Mouse (Mus musculus): ENCODE data around the gene Ngp.

The Ngp gene

DNA sequence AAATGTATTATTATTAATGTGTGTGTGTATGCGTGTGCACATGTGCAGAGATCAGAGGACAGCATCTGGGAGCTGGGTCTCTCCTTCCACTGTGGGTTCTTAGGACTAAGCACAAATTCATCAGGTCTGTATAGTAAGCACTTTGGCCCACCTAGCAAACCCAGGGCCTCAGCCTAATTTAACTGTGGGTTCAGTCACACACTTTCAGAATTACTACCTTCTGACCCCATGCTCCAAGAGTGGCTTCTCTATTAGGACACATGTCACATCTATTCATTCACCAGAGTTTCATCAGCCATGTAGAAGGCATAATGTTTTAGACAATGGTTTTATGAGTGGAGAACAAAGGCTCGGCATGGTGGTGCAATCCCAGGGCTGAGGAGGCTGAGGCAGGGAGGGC, 13.5 kb downstream of the Ngp start:
- no peak for DNase-seq (ENCODE audit: low spot score in 2 of 2)

DNA sequence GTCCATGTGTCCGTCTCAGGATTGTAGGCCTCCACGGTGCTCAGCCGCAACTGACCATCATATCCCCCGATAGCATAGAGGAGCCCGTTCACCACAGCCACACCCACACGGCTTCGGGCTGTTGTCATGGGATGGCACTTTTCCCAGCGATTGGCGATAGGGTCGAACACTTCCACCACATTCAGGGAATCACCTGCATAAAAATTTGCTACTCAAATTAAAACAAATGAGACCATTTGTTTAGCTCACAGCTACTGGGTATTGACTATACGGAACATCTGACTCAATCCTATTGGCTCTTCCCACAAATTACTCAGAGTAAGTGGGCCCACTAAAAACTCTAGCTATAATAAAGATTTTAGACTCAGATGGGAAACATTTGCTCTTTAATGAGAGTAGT, 16.5 kb downstream of the Ngp start:
- DNase-seq (ENCODE audit: low spot score in 2 of 2), result no peak

DNA sequence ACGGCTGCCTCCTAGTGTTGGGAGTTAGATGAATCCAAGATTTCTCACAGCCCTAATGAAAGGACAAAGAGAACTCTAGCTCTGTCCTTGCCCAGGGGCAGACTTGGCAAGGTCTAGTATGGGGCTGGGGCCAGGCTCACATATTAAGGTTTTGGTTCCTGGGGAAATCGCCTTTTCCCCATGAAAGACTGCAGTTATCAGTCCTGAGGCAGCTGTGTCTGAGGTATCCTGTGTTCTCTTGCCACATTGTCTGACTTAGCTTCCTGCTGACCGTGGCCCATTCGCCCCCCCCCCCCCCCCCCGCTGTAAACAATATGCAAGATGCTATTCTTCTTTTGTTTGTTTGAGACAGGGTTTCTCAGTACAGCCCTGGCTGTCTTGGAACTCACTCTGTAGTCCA, 20.5 kb downstream of the Ngp start:
- no peak for DNase-seq (ENCODE audit: low spot score in 2 of 2)

DNA sequence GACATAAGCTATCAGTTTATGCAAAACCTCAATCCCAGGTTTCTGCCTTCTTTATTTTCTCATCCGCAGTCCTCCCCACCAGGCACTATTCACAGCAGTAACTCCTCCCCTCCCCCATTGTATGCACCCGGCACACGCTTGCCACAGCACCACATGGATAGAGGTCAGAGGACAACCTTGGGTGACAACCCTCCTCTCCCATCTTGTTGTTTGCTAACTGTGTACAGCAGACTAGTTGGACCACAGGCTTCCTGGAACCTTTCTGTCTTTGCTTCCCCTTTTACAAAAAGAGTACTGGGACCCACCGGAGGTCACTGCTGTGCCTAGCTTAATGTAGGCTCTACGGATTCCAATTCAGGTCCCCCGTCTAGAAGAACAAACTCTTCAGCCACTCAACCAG, 21.0 kb downstream of the Ngp start:
- no peak for DNase-seq (ENCODE audit: low spot score in 2 of 2)

DNA sequence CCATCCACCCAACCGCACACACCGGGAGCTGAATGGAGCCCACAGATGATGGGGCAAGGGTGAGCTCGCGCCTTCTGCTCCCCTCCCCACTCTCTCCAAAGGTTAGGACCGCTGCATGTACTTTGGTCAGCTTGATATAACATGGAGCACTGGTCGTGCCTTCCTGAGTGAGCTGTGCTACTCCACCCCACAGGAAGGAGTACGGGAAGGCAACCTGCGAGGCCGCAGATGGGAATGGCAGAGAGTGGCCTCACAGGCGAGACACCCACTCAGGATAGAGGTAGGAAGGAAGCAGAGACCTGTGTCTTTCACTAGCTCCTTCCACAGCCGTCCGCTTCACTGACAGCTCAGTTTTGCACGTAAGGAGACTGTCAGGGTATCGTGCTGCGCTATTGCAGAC, 28.8 kb downstream of the Ngp start:
- no peak for DNase-seq (ENCODE audit: low spot score in 2 of 2)

DNA sequence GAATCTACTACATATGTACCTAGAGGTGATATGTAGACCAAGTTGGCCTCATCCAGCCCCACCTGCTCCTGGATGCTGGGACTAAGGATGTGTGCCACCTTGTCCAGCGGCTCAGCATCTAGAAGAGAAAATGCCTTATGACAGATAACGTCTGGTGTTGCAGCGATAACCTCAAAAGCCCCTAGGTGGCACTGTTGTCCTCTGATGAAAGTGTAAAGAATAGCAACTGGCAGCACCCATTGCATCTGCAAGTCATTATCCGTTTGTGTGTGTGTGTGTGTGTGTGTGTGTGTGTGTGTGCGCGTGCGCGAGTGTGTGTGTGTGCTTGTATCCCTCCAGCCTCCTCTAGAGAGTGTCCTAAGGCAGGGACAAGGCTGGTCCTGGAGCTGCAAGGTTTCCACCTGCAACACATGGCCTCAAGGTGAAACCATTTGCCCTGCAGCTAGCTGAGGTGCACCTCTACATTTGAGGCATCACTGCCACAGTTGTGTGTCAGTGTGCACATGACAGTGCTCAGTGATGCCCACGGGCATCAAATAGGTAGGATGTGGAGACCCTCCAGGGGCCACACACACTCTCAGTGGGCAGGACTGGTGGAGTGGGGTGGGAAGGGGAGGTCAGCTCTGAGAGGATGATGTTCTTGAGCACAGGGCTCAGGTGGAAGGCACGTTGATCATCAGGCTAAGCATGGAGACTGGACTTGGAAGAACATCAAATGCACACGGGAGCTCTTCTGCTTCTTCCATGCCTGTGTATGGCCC, 29.5 kb downstream of the Ngp start:
- peak; percentile 70 to 78 for DNase-seq (ENCODE audit: low spot score in 2 of 2)

DNA sequence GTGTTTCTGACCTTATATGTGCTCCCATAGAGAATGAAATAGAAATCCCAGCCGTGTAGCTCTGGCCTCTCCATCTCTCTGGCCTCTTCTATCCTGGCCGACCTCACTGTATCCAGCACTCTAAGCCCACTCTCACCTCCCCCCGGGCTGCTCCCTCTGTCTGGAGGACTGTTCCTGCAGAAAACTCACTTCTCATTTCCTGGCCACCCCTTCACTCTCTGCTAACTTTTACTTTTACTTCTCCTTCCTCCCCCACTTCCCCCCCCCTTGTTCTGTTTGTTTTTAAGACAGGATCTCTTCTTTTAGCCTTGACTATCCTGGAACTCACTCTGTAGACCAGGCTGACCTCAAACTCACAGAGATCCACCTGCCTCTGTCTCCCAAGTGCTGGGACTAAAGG, 33.0 kb downstream of the Ngp start:
- DNase-seq (ENCODE audit: low spot score in 2 of 2), result peak in 1 of 2 experiments; percentile 36

DNA sequence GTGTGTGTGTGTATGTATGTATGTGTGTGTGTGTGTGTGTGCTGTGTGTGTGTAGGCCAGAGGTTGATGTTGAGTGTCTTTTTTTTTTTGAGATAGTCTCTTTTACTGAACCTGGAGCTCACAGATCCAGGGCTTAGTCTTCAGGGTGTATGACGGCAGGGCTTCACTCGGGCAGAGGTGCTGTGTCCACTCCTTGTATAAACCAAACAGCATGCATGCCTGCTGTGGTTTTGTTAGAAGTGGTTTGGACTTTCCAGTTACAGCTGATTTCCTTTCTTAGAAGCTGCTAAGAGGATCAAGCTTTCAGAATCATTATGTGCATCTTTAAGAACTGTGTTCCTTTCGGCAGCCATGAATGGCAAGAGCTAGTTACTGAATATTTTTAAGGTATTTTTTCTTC, 38.4 kb downstream of the Ngp start:
- DNase-seq (ENCODE audit: low spot score in 2 of 2), result no peak

DNA sequence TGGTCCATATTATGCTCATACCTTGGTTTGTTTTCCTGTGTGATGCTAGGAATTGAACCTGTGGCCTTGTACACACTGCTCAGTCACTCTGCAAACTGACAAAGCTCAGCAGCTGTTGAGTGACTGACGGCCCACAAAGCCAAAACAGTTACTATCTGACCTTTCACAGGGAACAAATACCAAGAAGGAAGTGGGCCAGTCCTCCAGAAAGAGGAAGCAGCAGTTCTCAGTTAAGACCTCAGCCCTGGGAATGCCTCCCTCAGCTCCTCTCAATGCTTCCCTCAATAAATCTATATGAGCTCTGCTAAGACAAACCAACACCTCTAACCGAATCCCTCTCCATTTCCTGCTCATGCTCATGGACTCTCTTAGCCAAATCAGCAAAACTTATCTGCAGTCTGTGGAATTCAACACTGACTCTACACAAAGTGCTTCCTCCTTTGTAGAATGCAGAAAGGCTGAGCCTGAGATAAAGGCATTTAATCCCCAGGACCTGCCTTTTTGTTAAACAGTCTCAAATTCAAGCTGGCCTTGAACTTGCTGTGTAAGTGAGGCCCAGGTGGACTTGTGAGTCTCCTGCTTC, 39.7 kb downstream of the Ngp start:
- peak; percentile 71 to 77 for DNase-seq (ENCODE audit: low spot score in 2 of 2)

DNA sequence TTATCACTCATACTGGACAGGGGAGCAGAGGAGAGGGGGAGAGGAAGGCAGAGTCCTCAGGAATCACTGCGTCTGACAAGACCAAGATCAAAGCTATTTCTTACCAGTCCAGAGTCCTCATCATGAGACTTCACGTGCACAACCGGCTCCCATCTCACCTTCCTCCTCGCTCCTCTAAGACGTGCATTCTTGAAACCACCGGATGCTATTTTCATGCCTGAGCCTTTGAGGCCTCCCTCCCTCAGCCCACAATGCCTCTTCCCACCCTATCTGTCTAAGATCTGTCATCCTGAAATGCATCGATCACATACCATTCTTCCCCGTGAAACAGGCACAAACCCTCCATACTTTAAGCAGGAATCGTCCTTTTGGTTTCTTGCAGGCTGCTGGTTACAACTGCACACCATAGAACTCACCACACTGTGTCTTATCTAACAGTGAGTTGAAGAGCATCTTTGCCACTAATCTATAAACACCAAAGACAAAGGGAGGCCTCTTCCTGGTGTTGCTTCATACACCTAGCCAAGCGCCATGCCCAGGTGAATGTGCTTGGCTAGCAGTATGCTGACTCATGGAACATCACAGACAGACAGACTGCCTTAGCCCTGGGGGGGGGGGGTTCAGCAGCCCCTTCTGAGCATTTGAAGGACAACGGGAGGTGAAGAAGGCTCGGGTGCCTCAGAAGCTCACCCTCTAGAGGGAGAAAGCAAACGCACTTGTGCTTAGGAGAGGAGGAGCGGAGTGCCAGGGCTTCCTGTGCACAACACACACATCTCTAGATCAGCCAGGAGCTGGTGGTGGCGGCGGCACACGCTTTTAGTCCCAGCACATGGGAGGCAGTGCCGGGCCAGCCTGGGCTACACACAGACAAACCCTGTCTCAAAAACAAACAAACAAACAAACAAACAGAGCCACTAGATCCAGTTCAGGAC, 41.6 kb downstream of the Ngp start:
- DNase-seq (ENCODE audit: low spot score in 2 of 2), result no peak

DNA sequence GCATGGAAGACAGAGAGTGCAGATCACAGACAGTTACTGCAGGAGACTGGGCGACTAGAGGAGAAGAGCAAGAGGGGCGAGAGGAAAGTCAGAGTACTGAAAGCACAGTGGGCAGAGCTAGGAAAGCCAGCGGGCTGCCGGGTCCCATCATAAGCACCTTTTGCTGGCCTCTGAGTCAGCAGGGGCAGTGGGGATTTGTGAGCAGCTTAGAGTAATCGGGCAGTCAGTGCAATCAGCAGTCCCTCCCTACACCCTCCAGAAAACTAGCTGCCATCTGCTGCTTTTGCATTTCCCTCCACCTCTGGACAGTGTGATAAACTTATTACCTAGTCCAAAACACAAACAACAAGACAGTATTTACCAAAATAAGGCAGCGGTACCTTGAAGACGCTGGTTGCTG, 42.8 kb downstream of the Ngp start:
- no peak for DNase-seq (ENCODE audit: low spot score in 2 of 2)

DNA sequence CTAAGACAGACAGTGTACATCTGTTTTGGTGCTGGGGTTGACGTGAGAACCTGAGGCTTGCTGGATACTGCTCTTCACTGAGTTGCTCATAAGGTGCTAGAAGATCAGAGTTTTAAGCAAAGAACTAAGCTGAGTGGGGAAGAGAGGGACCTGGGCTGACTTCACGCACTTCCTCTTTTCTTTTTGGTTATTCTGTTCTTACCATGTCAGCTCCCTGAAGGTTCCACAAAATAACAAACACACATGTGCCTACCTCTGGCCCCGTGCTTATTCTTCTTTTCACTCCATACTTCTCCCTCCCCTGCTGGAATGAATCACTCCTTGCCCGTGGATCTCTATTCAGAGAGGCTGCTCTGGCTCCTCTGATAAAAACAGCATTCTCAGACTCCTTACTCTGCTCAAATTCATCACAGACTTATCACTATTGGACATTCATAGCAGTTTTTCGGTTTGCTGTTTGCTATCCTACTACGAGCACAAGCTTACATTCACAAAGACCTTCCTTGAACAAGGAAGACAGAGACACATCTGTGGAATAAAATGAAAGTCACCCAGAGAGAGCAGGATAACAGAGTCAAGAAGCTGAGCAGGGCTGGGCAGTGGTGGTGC, 44.5 kb downstream of the Ngp start:
- peak; percentile 51 to 54 for DNase-seq (ENCODE audit: low spot score in 2 of 2)

DNA sequence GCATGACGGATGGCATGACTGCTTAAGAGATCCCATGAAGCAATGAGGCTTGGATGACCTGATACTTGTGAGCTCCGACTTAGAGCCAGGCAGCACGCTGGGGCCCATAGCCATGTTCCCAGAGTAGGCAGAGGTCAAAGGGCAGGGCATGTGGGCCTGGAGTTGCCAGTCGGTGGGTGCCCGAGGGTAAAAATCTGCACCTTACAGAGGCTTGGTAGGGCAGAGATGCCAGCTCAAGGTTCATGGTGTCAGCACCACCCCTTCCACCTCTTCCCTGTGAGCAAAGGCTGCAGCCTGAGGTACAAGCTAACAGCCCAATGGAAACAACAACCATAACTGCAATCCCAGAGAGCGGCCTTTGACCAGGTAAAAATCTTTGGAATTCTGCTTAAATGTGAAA, 45.8 kb downstream of the Ngp start:
- DNase-seq (ENCODE audit: low spot score in 2 of 2), result no peak

DNA sequence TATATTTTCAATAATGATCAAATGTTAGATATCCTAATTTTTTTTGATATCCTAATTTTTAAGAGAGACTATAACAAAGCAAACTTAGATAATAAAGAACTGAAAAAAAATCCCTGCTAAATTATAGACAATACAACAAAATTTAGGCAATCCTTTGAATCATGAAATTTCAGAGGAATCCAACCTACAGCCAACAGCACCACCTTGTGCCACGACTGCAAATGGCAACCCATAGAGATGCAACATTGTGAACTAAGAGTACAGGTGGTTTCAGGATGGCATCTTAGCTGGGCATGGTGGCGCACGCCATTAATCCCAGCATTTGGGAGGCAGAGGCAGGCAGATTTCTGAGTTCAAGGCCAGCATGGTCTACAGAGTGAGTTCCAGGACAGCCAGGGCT, 46.6 kb downstream of the Ngp start:
- DNase-seq (ENCODE audit: low spot score in 2 of 2), result peak; percentile 34 to 50

Measured in spleen, postnatal 36 days (tissue).